Mouse (Mus musculus) heart, postnatal 25 days (tissue): ENCODE data around the gene Iqcf1. TPM values are rescaled to one million over a fixed set of nuclear protein-coding genes. Genes with fewer than 3 reads are reported as not detected.

Source experiments
- DNase-seq: peaks from one replicate; pipeline ENCODE4 v3.0.0; 2022; ENCODE audit warnings: low spot score
- intact Hi-C: fragments of 180-260 bp; cut with DNase I; formaldehyde crosslinking; loops from one replicate; pipeline ENCODE4 v1.15.1; 2025
- total RNA-seq, 2 experiments: library from RNA; stranded (reverse); gene quantifications; 2 replicates each; pipeline ENCODE4 v1.2.3; 2021

The Iqcf1 gene
- total RNA-seq, 2 experiments from 2014 or later: not detected

- DNase-seq: no peak
- intact Hi-C loops: no loop called here
Observed at GRCm38 (mm10) chr9:106463122-106464063, 36.4 kb upstream of the Iqcf1 start.

GRCm38 (mm10) chr9:106464751-106465541 is 34.8 kb upstream of the Iqcf1 start:
- intact Hi-C loops: no loop called here
- DNase-seq: no peak

- intact Hi-C loops: no loop called here
- no peak for DNase-seq
Observed at GRCm38 (mm10) chr9:106465571-106466200, 34.1 kb upstream of the Iqcf1 start, which contains the start of gene Gpr62. Gpr62 (minus strand) TSS chr9:106465938.

GRCm38 (mm10) chr9:106466721-106467120 is 33.0 kb upstream of the Iqcf1 start:
- no peak for DNase-seq
- intact Hi-C loops: no loop called here

- intact Hi-C loops: no loop called here
- DNase-seq: no peak
Observed at GRCm38 (mm10) chr9:106467746-106468145, 32.0 kb upstream of the Iqcf1 start.

- intact Hi-C loops: no loop called here
- no peak for DNase-seq
Observed at GRCm38 (mm10) chr9:106469317-106469716, 30.4 kb upstream of the Iqcf1 start.

- DNase-seq: no peak
- intact Hi-C loops: no loop called here
Observed at GRCm38 (mm10) chr9:106469776-106470175, 30.0 kb upstream of the Iqcf1 start.

GRCm38 (mm10) chr9:106470991-106471750 is 28.6 kb upstream of the Iqcf1 start:
- intact Hi-C loops: no loop called here
- DNase-seq: no peak

- intact Hi-C loops: loop anchor here (2.0 kb wide), 1 partner anchor 13 kb away; no protein-coding TSS in a partner anchor
Observed at GRCm38 (mm10) chr9:106471892-106472291, 27.9 kb upstream of the Iqcf1 start.

GRCm38 (mm10) chr9:106472321-106472720 is 27.4 kb upstream of the Iqcf1 start:
- intact Hi-C loops: loop anchor here (2.0 kb wide), 1 partner anchor 14 kb away; no protein-coding TSS in a partner anchor

More at GRCm38 (mm10) chr9:106471892-106472291, 27.9 kb upstream of the Iqcf1 start:
- DNase-seq: peak; percentile 72

GRCm38 (mm10) chr9:106473081-106473752 is 26.6 kb upstream of the Iqcf1 start:
- peak; percentile 1 for DNase-seq
- intact Hi-C loops: loop anchor here (2.0 kb wide), 1 partner anchor 14 kb away; no protein-coding TSS in a partner anchor

More at GRCm38 (mm10) chr9:106472321-106472720, 27.4 kb upstream of the Iqcf1 start:
- DNase-seq: no peak

- no peak for DNase-seq
- intact Hi-C loops: loop anchor here (2.0 kb wide), 2 partner anchors 15 to 187 kb away; no protein-coding TSS in a partner anchor
Observed at GRCm38 (mm10) chr9:106473753-106474105, 26.0 kb upstream of the Iqcf1 start.

- intact Hi-C loops: loop anchor here (2.0 kb wide), 1 partner anchor 188 kb away; no protein-coding TSS in a partner anchor
- peak; percentile 44 for DNase-seq
Observed at GRCm38 (mm10) chr9:106474456-106474855, 25.3 kb upstream of the Iqcf1 start.

- DNase-seq: peak; percentile 21
- intact Hi-C loops: loop anchor here (1.0 to 5.0 kb wide), 4 partner anchors 27 to 188 kb away; partner anchors contain the start of gene Dusp7
Observed at GRCm38 (mm10) chr9:106475046-106475445, 24.7 kb upstream of the Iqcf1 start.

GRCm38 (mm10) chr9:106475663-106476001 is 24.1 kb upstream of the Iqcf1 start, which contains the start of gene Rrp9:
Rrp9 (plus strand) TSS chr9:106475963.
- intact Hi-C loops: loop anchor here (1.0 to 5.0 kb wide), 5 partner anchors 27 to 189 kb away; partner anchors contain the start of genes Dusp7 and Rpl29
- peak; percentile 1 for DNase-seq

GRCm38 (mm10) chr9:106476002-106476923 is 23.5 kb upstream of the Iqcf1 start:
- intact Hi-C loops: loop anchor here (2.0 to 5.0 kb wide), 3 partner anchors 47 to 169 kb away; partner anchors contain the start of genes Dusp7 and Rpl29
- DNase-seq: peak; percentile 66

- intact Hi-C loops: loop anchor here (2.0 to 5.0 kb wide), 3 partner anchors 48 to 170 kb away; partner anchors contain the start of genes Dusp7 and Rpl29
- DNase-seq: peak; percentile 100
Observed at GRCm38 (mm10) chr9:106476924-106477484, 22.8 kb upstream of the Iqcf1 start, which contains the start of gene Parp3. Parp3 (minus strand) TSS chr9:106476949.
